Mouse (Mus musculus) stomach, postnatal 0 days (tissue): Measurements from ENCODE around the gene Itih3.

Experiments
- CTCF ChIP-seq: IDR thresholded peaks from 2 replicates; pipeline ENCODE4 v1.5.1; 2016; ENCODE audit warnings: antibody characterized with exemption, low read depth, mild to moderate bottlenecking, moderate library complexity
- EP300 ChIP-seq: optimal IDR thresholded peaks from 2 replicates; pipeline ENCODE3; 2016; ENCODE audit warnings: antibody characterized with exemption

- TF ChIP-seq CTCF, result peak; percentile 87
- TF ChIP-seq EP300, result no peak
Measured at GRCm38 (mm10) chr14:30943860-30944674, 20.5 kb upstream of the Itih3 start.
